Mouse (Mus musculus) C2C12 (cell line): ENCODE measurements around the gene Psrc1. TPM values are rescaled to one million over a fixed set of nuclear protein-coding genes. Genes with fewer than 3 reads are reported as not detected.

Experiments used
- H3K27me3 ChIP-seq: one replicate; pipeline ENCODE4 v1.6.1; 2011; ENCODE audit not compliant: control insufficient read depth, insufficient read depth, insufficient read length
- H3K36me3 ChIP-seq: one replicate; pipeline ENCODE4 v1.6.1; 2011; ENCODE audit not compliant: control insufficient read depth, insufficient read depth
- H3K4me3 ChIP-seq: one replicate; pipeline ENCODE4 v1.5.1; 2011; ENCODE audit warnings: mild to moderate bottlenecking, control low read depth; ENCODE audit not compliant: poor library complexity, insufficient read depth, severe bottlenecking
- H3K79me2 ChIP-seq: one replicate; pipeline ENCODE4 v1.6.1; 2011; ENCODE audit not compliant: control insufficient read depth, insufficient read depth
- H3K79me3 ChIP-seq: one replicate; pipeline ENCODE4 v1.6.1; 2011; ENCODE audit warnings: low read depth, control low read depth
- H3ac ChIP-seq: one replicate; pipeline ENCODE3; 2011; ENCODE audit warnings: low read depth; ENCODE audit not compliant: control insufficient read depth, insufficient read length
- CEBPB ChIP-seq: IDR thresholded peaks from one replicate; pipeline ENCODE4 v1.6.1; 2011; ENCODE audit warnings: low read depth, mild to moderate bottlenecking, control low read depth, moderate library complexity
- CTCF ChIP-seq: IDR thresholded peaks from one replicate; pipeline ENCODE4 v1.5.1; 2011; ENCODE audit not compliant: control insufficient read depth, insufficient read depth, insufficient read length
- FOSL1 ChIP-seq: IDR thresholded peaks from one replicate; pipeline ENCODE4 v1.8.0; 2011; ENCODE audit warnings: mild to moderate bottlenecking, low read length; ENCODE audit not compliant: poor library complexity, insufficient read depth, severe bottlenecking
- MAX ChIP-seq: IDR thresholded peaks from one replicate; pipeline ENCODE4 v1.6.1; 2011; ENCODE audit warnings: mild to moderate bottlenecking, control low read depth
- MYOD1 ChIP-seq: IDR thresholded peaks from one replicate; pipeline ENCODE4 v1.6.1; 2011; ENCODE audit warnings: low read depth; ENCODE audit not compliant: control insufficient read depth, insufficient read length
- MYOG ChIP-seq: IDR thresholded peaks from one replicate; pipeline ENCODE4 v1.6.1; 2011; ENCODE audit not compliant: control insufficient read depth, insufficient read length; ENCODE audit errors: extremely low read depth
- USF1 ChIP-seq: IDR thresholded peaks from one replicate; pipeline ENCODE4 v1.6.1; 2011; ENCODE audit warnings: low read depth, mild to moderate bottlenecking, control low read depth, moderate library complexity
- polyA plus RNA-seq: library from polyadenylated mRNA; unstranded; fragments of >200 nt; fragmentation: generic; extraction: Trizol; gene quantifications from one replicate; pipeline ENCODE4 v1.2.1, GENCODE M21; 2012; ENCODE audit warnings: missing spikeins

Gene Psrc1
- polyA plus RNA-seq, 1 experiment, result 27.9 TPM

- Histone ChIP-seq H3K36me3 (no peaks in the 10 kb centered on the region), H3K79me2 (no peaks in the 10 kb centered on the region), H3K79me3 (no peaks in the 10 kb centered on the region), H3K4me3 (no peak overlapping the region), H3ac (no peak overlapping the region), H3K27me3 (peaks cover 45% of the 10 kb centered on the region)
- TF ChIP-seq MYOD1 (no peak), CEBPB (no peak), CTCF (no peak), USF1 (no peak), MAX (no peak), FOSL1 (no peak), MYOG (no peak)
Observed at GRCm38 (mm10) chr3:108348376-108348775, 35.3 kb upstream of the Psrc1 start.

- Histone ChIP-seq H3ac (no peak overlapping the region), H3K79me2 (no peaks in the 10 kb centered on the region), H3K27me3 (peaks cover 76% of the 10 kb centered on the region), H3K36me3 (no peaks in the 10 kb centered on the region), H3K79me3 (no peaks in the 10 kb centered on the region), H3K4me3 (no peak overlapping the region)
- TF ChIP-seq CEBPB (no peak), MYOD1 (no peak), USF1 (no peak), MAX (no peak), MYOG (no peak), CTCF (no peak)
Observed at GRCm38 (mm10) chr3:108355245-108355644, 28.4 kb upstream of the Psrc1 start.

- no peaks in the 10 kb centered on the region for H3K79me2 ChIP-seq
- peaks cover 74% of the 10 kb centered on the region for H3K27me3 ChIP-seq
- no peak overlapping the region for H3K4me3 ChIP-seq
- no peaks in the 10 kb centered on the region for H3K79me3 ChIP-seq
- H3K36me3 ChIP-seq, result no peaks in the 10 kb centered on the region
- no peak for TF ChIP-seq FOSL1
- no peak for TF ChIP-seq USF1
- TF ChIP-seq MYOD1, result no peak
- no peak for TF ChIP-seq CEBPB
- no peak for TF ChIP-seq MYOG
- TF ChIP-seq MAX, result no peak
- TF ChIP-seq CTCF, result no peak
- H3ac ChIP-seq, result no peak overlapping the region
Observed at GRCm38 (mm10) chr3:108357051-108357450, 26.6 kb upstream of the Psrc1 start.

GRCm38 (mm10) chr3:108358445-108358844 is 25.2 kb upstream of the Psrc1 start:
- Histone ChIP-seq H3K27me3 (peaks cover 73% of the 10 kb centered on the region), H3K36me3 (no peaks in the 10 kb centered on the region)
- TF ChIP-seq MYOG (no peak), CTCF (no peak), CEBPB (no peak), FOSL1 (no peak), USF1 (no peak), MYOD1 (no peak), MAX (no peak)

GRCm38 (mm10) chr3:108360894-108361293 is 22.7 kb upstream of the Psrc1 start:
- no peak for TF ChIP-seq MYOD1
- no peak for TF ChIP-seq MAX
- TF ChIP-seq MYOG, result no peak
- no peak for TF ChIP-seq CTCF
- TF ChIP-seq FOSL1, result no peak
- TF ChIP-seq USF1, result no peak
- no peak for TF ChIP-seq CEBPB
- Histone ChIP-seq H3K4me3 (no peak overlapping the region), H3K79me3 (no peaks in the 10 kb centered on the region), H3K36me3 (no peaks in the 10 kb centered on the region), H3ac (no peak overlapping the region), H3K27me3 (peaks cover 74% of the 10 kb centered on the region), H3K79me2 (no peaks in the 10 kb centered on the region)

More at GRCm38 (mm10) chr3:108358445-108358844, 25.2 kb upstream of the Psrc1 start:
- no peak overlapping the region for H3K4me3 ChIP-seq
- H3K79me2 ChIP-seq, result no peaks in the 10 kb centered on the region
- no peaks in the 10 kb centered on the region for H3K79me3 ChIP-seq
- no peak overlapping the region for H3ac ChIP-seq

GRCm38 (mm10) chr3:108363626-108364025 is 20.0 kb upstream of the Psrc1 start:
- Histone ChIP-seq H3K36me3 (no peaks in the 10 kb centered on the region), H3K27me3 (peaks cover 65% of the 10 kb centered on the region), H3ac (no peak overlapping the region), H3K4me3 (no peak overlapping the region), H3K79me2 (no peaks in the 10 kb centered on the region), H3K79me3 (no peaks in the 10 kb centered on the region)
- TF ChIP-seq CEBPB, result no peak
- no peak for TF ChIP-seq USF1
- no peak for TF ChIP-seq FOSL1
- TF ChIP-seq MAX, result no peak
- no peak for TF ChIP-seq MYOG
- TF ChIP-seq CTCF, result no peak
- TF ChIP-seq MYOD1, result no peak
